Mouse (Mus musculus): ENCODE measurements around the gene Rhox4c. TPM values are rescaled to one million over a fixed set of nuclear protein-coding genes. Genes with fewer than 3 reads are reported as not detected.
"Not testable (repeated sequence)": the region's sequence is repeated elsewhere in the genome, so short reads cannot be mapped to it uniquely, and the experiment has no call there.

The Rhox4c gene
- not detected in 2 replicates for total RNA-seq (2012; rRNA removed)
- not detected in 2 replicates for total RNA-seq (2014; rRNA removed)
- not detected in 2 replicates for polyA plus RNA-seq (2012; ENCODE audit: insufficient read length, low read depth)

DNA sequence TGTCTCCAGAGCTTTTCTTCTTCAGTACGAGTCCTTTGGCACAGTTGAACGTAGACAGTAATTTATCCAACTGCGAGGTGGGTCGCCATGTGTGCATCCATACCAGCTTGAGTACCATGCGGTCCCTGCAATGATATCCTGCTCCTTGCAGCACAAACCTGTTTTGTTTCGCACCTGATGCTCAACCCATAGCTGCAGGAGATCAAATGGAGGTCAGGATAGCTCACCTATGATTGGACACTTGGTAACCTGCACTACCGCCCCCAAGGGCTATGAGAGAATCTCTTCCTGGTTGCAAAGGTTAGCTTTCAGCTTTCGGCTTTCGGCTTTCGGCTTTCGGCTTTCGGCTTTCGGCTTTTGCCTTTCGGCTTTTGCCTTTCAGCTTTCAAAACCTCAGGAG is at the start of gene Rhox4c:
Gene Rhox4c (plus strand): TSS at position 301 of the 400 bp plus-strand sequence.
- dilution Hi-C loops (cut with MboI; ENCODE audit: extremely low pct_ligation_motif_present, extremely low pct_unique_long_range_greater_than_20kb, low sequenced_read_pairs); in situ Hi-C loops (cut with MboI; ENCODE audit: low pct_ligation_motif_present, low pct_unique_long_range_greater_than_20kb, low sequenced_read_pairs); H3K36me3 ChIP-seq (replicated peaks in 1 of 2; ENCODE audit: control insufficient read depth in 1 of 2, insufficient read depth in 1 of 2, low read length in 1 of 2); H3K79me2 ChIP-seq (replicated peaks; ENCODE audit: control insufficient read depth, extremely low read depth, insufficient read depth, poor library complexity, severe bottlenecking); H3K4me2 ChIP-seq (ENCODE audit: insufficient read depth, low read depth, poor library complexity, severe bottlenecking); H3K9me3 ChIP-seq (replicated peaks; ENCODE audit: low read length); H3K4me1 ChIP-seq (ENCODE audit: control insufficient read depth in 1 of 2, insufficient read depth in 2 of 2); H3K9ac ChIP-seq (ENCODE audit: insufficient read depth, low read depth); DNase-seq (ENCODE audit: extremely low read depth); H3K27me3 ChIP-seq (replicated peaks); H3K4me3 ChIP-seq (replicated peaks in 1 of 3; ENCODE audit: low read depth in 2 of 3, low read length in 2 of 3, poor library complexity in 1 of 3); H3K27ac ChIP-seq (ENCODE audit: insufficient read depth, low read depth): not testable (repeated sequence)

DNA sequence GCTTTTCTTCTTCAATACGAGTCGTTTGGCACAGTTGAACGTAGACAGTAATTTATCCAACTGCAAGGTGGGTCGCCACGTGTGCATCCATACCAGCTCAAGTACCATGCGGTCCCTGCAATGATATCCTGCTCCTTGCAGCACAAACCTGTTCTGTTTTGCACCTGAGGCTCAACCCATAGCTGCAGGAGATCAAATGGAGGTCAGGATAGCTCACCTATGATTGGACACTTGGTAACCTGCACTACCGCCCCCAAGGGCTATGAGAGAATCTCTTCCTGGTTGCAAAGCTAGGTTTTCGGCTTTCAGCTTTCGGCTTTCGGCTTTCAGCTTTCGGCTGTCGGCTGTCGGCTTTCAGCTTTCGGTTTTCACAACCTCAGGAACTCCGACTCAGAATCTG is 47.9 kb upstream of the Rhox4c start, which contains the start of gene Rhox4b:
Gene Rhox4b (plus strand): TSS at position 301 of the 400 bp plus-strand sequence.
- dilution Hi-C loops (cut with MboI; ENCODE audit: extremely low pct_ligation_motif_present, extremely low pct_unique_long_range_greater_than_20kb, low sequenced_read_pairs); H3K4me2 ChIP-seq (ENCODE audit: insufficient read depth, low read depth, poor library complexity, severe bottlenecking); H3K79me2 ChIP-seq (replicated peaks; ENCODE audit: control insufficient read depth, extremely low read depth, insufficient read depth, poor library complexity, severe bottlenecking); H3K9ac ChIP-seq (ENCODE audit: insufficient read depth, low read depth); in situ Hi-C loops (cut with MboI; ENCODE audit: low pct_ligation_motif_present, low pct_unique_long_range_greater_than_20kb, low sequenced_read_pairs); DNase-seq (ENCODE audit: extremely low read depth); H3K4me1 ChIP-seq (ENCODE audit: control insufficient read depth in 1 of 2, insufficient read depth in 2 of 2); H3K4me3 ChIP-seq (replicated peaks in 1 of 3; ENCODE audit: low read depth in 2 of 3, low read length in 2 of 3, poor library complexity in 1 of 3); H3K36me3 ChIP-seq (replicated peaks in 1 of 2; ENCODE audit: control insufficient read depth in 1 of 2, insufficient read depth in 1 of 2, low read length in 1 of 2); H3K27me3 ChIP-seq (replicated peaks); H3K27ac ChIP-seq (ENCODE audit: insufficient read depth, low read depth); H3K9me3 ChIP-seq (replicated peaks; ENCODE audit: low read length): not testable (repeated sequence)

DNA sequence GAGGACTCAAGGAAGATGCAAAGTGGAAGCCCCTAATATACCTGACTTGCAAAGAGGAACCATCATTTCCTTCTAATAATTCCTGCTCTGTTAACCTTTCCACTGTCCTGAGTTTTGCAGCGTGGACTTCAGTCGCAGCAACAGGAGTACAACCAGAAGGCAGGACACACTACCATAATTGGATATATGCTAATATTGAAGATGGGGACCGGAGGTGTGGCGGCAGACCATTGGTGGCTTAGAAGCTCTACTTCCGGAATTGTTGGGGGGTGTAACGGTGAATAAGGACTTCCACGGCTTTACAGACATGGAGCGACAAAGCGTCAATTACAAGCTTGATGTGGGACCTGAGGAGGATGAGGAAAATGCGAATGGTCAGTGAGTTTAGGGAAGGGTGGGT is 26.8 kb upstream of the Rhox4c start, which contains the start of gene Rhox2c:
Gene Rhox2c (plus strand): TSS at position 301 of the 400 bp plus-strand sequence.
- H3K27ac ChIP-seq (ENCODE audit: insufficient read depth, low read depth); in situ Hi-C loops (cut with MboI; ENCODE audit: low pct_ligation_motif_present, low pct_unique_long_range_greater_than_20kb, low sequenced_read_pairs); H3K4me1 ChIP-seq (ENCODE audit: control insufficient read depth in 1 of 2, insufficient read depth in 2 of 2); H3K36me3 ChIP-seq (replicated peaks in 1 of 2; ENCODE audit: control insufficient read depth in 1 of 2, insufficient read depth in 1 of 2, low read length in 1 of 2); H3K4me3 ChIP-seq (replicated peaks in 1 of 3; ENCODE audit: low read depth in 2 of 3, low read length in 2 of 3, poor library complexity in 1 of 3); dilution Hi-C loops (cut with MboI; ENCODE audit: extremely low pct_ligation_motif_present, extremely low pct_unique_long_range_greater_than_20kb, low sequenced_read_pairs); H3K27me3 ChIP-seq (replicated peaks); DNase-seq (ENCODE audit: extremely low read depth); H3K79me2 ChIP-seq (replicated peaks; ENCODE audit: control insufficient read depth, extremely low read depth, insufficient read depth, poor library complexity, severe bottlenecking); H3K9me3 ChIP-seq (replicated peaks; ENCODE audit: low read length); H3K9ac ChIP-seq (ENCODE audit: insufficient read depth, low read depth); H3K4me2 ChIP-seq (ENCODE audit: insufficient read depth, low read depth, poor library complexity, severe bottlenecking): not testable (repeated sequence)

- H3K27ac ChIP-seq (ENCODE audit: insufficient read depth, low read depth); H3K36me3 ChIP-seq (replicated peaks in 1 of 2; ENCODE audit: control insufficient read depth in 1 of 2, insufficient read depth in 1 of 2, low read length in 1 of 2); H3K9ac ChIP-seq (ENCODE audit: insufficient read depth, low read depth); dilution Hi-C loops (cut with MboI; ENCODE audit: extremely low pct_ligation_motif_present, extremely low pct_unique_long_range_greater_than_20kb, low sequenced_read_pairs); DNase-seq (ENCODE audit: extremely low read depth); H3K27me3 ChIP-seq (replicated peaks); H3K79me2 ChIP-seq (replicated peaks; ENCODE audit: control insufficient read depth, extremely low read depth, insufficient read depth, poor library complexity, severe bottlenecking); H3K4me2 ChIP-seq (ENCODE audit: insufficient read depth, low read depth, poor library complexity, severe bottlenecking); H3K4me3 ChIP-seq (replicated peaks in 1 of 3; ENCODE audit: low read depth in 2 of 3, low read length in 2 of 3, poor library complexity in 1 of 3); in situ Hi-C loops (cut with MboI; ENCODE audit: low pct_ligation_motif_present, low pct_unique_long_range_greater_than_20kb, low sequenced_read_pairs); H3K4me1 ChIP-seq (ENCODE audit: control insufficient read depth in 1 of 2, insufficient read depth in 2 of 2); H3K9me3 ChIP-seq (replicated peaks; ENCODE audit: low read length): not testable (repeated sequence)
These were observed 21.9 kb upstream of the Rhox4c start, which contains the start of gene Rhox3c for GRCm38 (mm10) chrX:37458285-37458684. TSS of gene Rhox3c (plus strand) at chrX:37458585.

- H3K9ac ChIP-seq (ENCODE audit: insufficient read depth, low read depth); in situ Hi-C loops (cut with MboI; ENCODE audit: low pct_ligation_motif_present, low pct_unique_long_range_greater_than_20kb, low sequenced_read_pairs); H3K4me2 ChIP-seq (ENCODE audit: insufficient read depth, low read depth, poor library complexity, severe bottlenecking); H3K4me3 ChIP-seq (replicated peaks in 1 of 3; ENCODE audit: low read depth in 2 of 3, low read length in 2 of 3, poor library complexity in 1 of 3); dilution Hi-C loops (cut with MboI; ENCODE audit: extremely low pct_ligation_motif_present, extremely low pct_unique_long_range_greater_than_20kb, low sequenced_read_pairs); H3K9me3 ChIP-seq (replicated peaks; ENCODE audit: low read length); DNase-seq (ENCODE audit: extremely low read depth); H3K79me2 ChIP-seq (replicated peaks; ENCODE audit: control insufficient read depth, extremely low read depth, insufficient read depth, poor library complexity, severe bottlenecking); H3K27me3 ChIP-seq (replicated peaks); H3K4me1 ChIP-seq (ENCODE audit: control insufficient read depth in 1 of 2, insufficient read depth in 2 of 2); H3K36me3 ChIP-seq (replicated peaks in 1 of 2; ENCODE audit: control insufficient read depth in 1 of 2, insufficient read depth in 1 of 2, low read length in 1 of 2); H3K27ac ChIP-seq (ENCODE audit: insufficient read depth, low read depth): not testable (repeated sequence)
These were observed 33.9 kb downstream of the Rhox4c start, which contains the start of gene Rhox4d for GRCm38 (mm10) chrX:37514059-37514458. TSS of gene Rhox4d (plus strand) at chrX:37514359.

DNA sequence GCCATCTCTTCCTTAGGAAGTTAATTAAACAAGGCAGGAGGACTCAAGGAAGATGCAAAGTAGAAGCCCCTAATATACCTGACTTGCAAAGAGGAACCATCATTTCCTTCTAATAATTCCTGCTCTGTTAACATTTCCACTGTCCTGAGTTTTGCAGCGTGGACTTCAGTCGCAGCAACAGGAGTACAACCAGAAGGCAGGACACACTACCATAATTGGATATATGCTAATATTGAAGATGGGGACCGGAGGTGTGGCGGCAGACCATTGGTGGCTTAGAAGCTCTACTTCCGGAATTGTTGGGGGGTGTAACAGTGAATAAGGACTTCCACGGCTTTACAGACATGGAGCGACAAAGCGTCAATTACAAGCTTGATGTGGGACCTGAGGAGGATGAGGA is 50.0 kb downstream of the Rhox4c start, which contains the start of gene Rhox2e:
Gene Rhox2e (plus strand): TSS at position 301 of the 400 bp plus-strand sequence.
- H3K27me3 ChIP-seq (replicated peaks); H3K27ac ChIP-seq (ENCODE audit: insufficient read depth, low read depth); H3K36me3 ChIP-seq (replicated peaks in 1 of 2; ENCODE audit: control insufficient read depth in 1 of 2, insufficient read depth in 1 of 2, low read length in 1 of 2); dilution Hi-C loops (cut with MboI; ENCODE audit: extremely low pct_ligation_motif_present, extremely low pct_unique_long_range_greater_than_20kb, low sequenced_read_pairs); H3K79me2 ChIP-seq (replicated peaks; ENCODE audit: control insufficient read depth, extremely low read depth, insufficient read depth, poor library complexity, severe bottlenecking); H3K9ac ChIP-seq (ENCODE audit: insufficient read depth, low read depth); DNase-seq (ENCODE audit: extremely low read depth); H3K4me3 ChIP-seq (replicated peaks in 1 of 3; ENCODE audit: low read depth in 2 of 3, low read length in 2 of 3, poor library complexity in 1 of 3); H3K9me3 ChIP-seq (replicated peaks; ENCODE audit: low read length); in situ Hi-C loops (cut with MboI; ENCODE audit: low pct_ligation_motif_present, low pct_unique_long_range_greater_than_20kb, low sequenced_read_pairs); H3K4me1 ChIP-seq (ENCODE audit: control insufficient read depth in 1 of 2, insufficient read depth in 2 of 2); H3K4me2 ChIP-seq (ENCODE audit: insufficient read depth, low read depth, poor library complexity, severe bottlenecking): not testable (repeated sequence)

Data from CH12.LX (cell line).